Mouse (Mus musculus) embryonic facial prominence, embryonic 11.5 days (tissue): ENCODE measurements around the gene Epb42. TPM values are rescaled to one million over a fixed set of nuclear protein-coding genes. Genes with fewer than 3 reads are reported as not detected.
"Not testable (repeated sequence)": the region's sequence is repeated elsewhere in the genome, so short reads cannot be mapped to it uniquely, and the experiment has no call there.

Experiments used
- ATAC-seq: fragments of 200-750 bp; cut with Nextera tagmentation; replicated peaks from 2 replicates; pipeline ENCODE4 v1.8.0; 2017; ENCODE audit warnings: low read depth; ENCODE audit not compliant: insufficient number of reproducible peaks, low FRiP score, low TSS enrichment
- DNase-seq: peaks from one replicate; pipeline ENCODE4 v3.0.0-alpha.2; 2015; ENCODE audit warnings: low spot score
- H3K27ac ChIP-seq: fragments of 300-500 bp; sonication (generic); replicated peaks from 2 replicates; pipeline ENCODE4 v1.5.1; 2014; ENCODE audit warnings: mild to moderate bottlenecking, low read depth, low read length, control low read depth
- H3K27me3 ChIP-seq: fragments of 300-500 bp; sonication (generic); 2 replicates; pipeline ENCODE4 v1.6.1; 2014; ENCODE audit warnings: mild to moderate bottlenecking, low read length, moderate library complexity, mixed read lengths; ENCODE audit not compliant: control insufficient read depth, insufficient read depth
- H3K36me3 ChIP-seq: fragments of 300-500 bp; sonication (generic); replicated peaks from 2 replicates; pipeline ENCODE4 v1.6.1; 2014; ENCODE audit warnings: low read depth, mild to moderate bottlenecking, low read length, moderate library complexity, mixed read lengths; ENCODE audit not compliant: control insufficient read depth, insufficient read depth
- H3K4me1 ChIP-seq: fragments of 300-500 bp; sonication (generic); 2 replicates; pipeline ENCODE4 v1.6.1; 2014; ENCODE audit warnings: low read length, mixed read lengths; ENCODE audit not compliant: control insufficient read depth, insufficient read depth
- H3K4me2 ChIP-seq: fragments of 300-500 bp; sonication (generic); 2 replicates; pipeline ENCODE4 v1.6.1; 2014; ENCODE audit warnings: low read depth, mild to moderate bottlenecking, control low read depth, low read length, moderate library complexity
- H3K4me3 ChIP-seq: fragments of 300-500 bp; sonication (generic); 2 replicates; pipeline ENCODE4 v1.5.1; 2014; ENCODE audit warnings: low read depth, low read length, control low read depth
- H3K9ac ChIP-seq: fragments of 300-500 bp; sonication (generic); replicated peaks from 2 replicates; pipeline ENCODE4 v1.6.1; 2014; ENCODE audit warnings: mild to moderate bottlenecking, control low read depth, low read length
- H3K9me3 ChIP-seq: fragments of 300-500 bp; sonication (generic); replicated peaks from 2 replicates; pipeline ENCODE4 v1.6.1; 2016; ENCODE audit warnings: mild to moderate bottlenecking, low read length, inconsistent platforms, mixed read lengths; ENCODE audit not compliant: control insufficient read depth
- WGBS: fragments of 180-500 bp; shearing (Covaris S2); extraction: QIAGEN DNeasy Blood & Tissue Kit; methylation state at CpG from one replicate; pipeline ENCODE4 v1.1.7; 2014; 5-methylcytosine and 5-hydroxymethylcytosine counted together
- polyA plus RNA-seq: library from polyadenylated mRNA; unstranded; fragments of >200 nt; fragmentation: Nextera tagmentation; extraction: Ambion mirVana; gene quantifications from 2 replicates; pipeline ENCODE4 v1.2.1, GENCODE M21; 2014

Epb42 gene
- polyA plus RNA-seq, 1 experiment from 2014 or later: 6.5 TPM

GRCm38 (mm10) chr2:121057997-121058396, 21.1 kb upstream of the Epb42 start:
- DNase-seq: no peak
- no peak overlapping the region for H3K4me3 ChIP-seq
- H3K27me3 ChIP-seq: no peaks in the 10 kb centered on the region
- no peaks in the 10 kb centered on the region for H3K4me1 ChIP-seq
- H3K9ac ChIP-seq: no peak overlapping the region
- no peaks in the 10 kb centered on the region for H3K36me3 ChIP-seq
- 70% methylated on average over 6 of the region's 6 CpGs for WGBS
- no peak for ATAC-seq
- H3K27ac ChIP-seq: no peak overlapping the region
- no peaks in the 10 kb centered on the region for H3K9me3 ChIP-seq
- H3K4me2 ChIP-seq: no peak overlapping the region

GRCm38 (mm10) chr2:121055915-121056314, 19.0 kb upstream of the Epb42 start:
- Histone ChIP-seq H3K27me3 (no peaks in the 10 kb centered on the region), H3K4me2 (no peak overlapping the region), H3K9ac (no peak overlapping the region), H3K4me1 (no peaks in the 10 kb centered on the region), H3K9me3 (no peaks in the 10 kb centered on the region), H3K36me3 (no peaks in the 10 kb centered on the region), H3K4me3 (no peak overlapping the region), H3K27ac (no peak overlapping the region)
- 84% methylated on average over 6 of the region's 6 CpGs for WGBS
- ATAC-seq: no peak
- DNase-seq: no peak

DNA sequence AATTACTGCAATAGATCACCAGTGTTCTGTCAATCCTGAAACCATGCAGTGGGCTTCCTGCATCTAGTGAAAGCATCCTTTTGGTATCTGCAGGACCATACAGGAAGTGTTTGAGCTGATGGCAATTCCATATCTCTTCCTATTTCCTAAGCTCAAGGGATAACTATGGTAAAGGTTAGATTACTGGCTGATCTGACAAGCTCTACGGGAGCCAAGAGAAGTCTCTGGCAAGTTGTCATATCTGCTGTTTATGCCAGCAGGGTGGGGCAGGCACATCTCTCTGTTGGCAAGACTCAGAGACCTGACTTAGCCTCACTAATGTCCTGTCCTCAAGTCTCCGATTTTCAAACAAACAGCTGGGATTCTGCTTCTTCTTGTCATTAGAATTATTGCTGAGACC, 17.2 kb upstream of the Epb42 start:
- DNase-seq: no peak
- Histone ChIP-seq H3K4me2 (no peak overlapping the region), H3K27ac (no peak overlapping the region), H3K9ac (no peak overlapping the region), H3K36me3 (no peaks in the 10 kb centered on the region), H3K4me3 (no peak overlapping the region), H3K27me3 (no peaks in the 10 kb centered on the region), H3K4me1 (no peaks in the 10 kb centered on the region), H3K9me3 (no peaks in the 10 kb centered on the region)
- 81% methylated on average over 2 of the region's 2 CpGs for whole genome bisulfite sequencing
- ATAC-seq: no peak

GRCm38 (mm10) chr2:121052176-121052575, 15.3 kb upstream of the Epb42 start:
- WGBS: 86% methylated on average over 5 of the region's 5 CpGs
- Histone ChIP-seq H3K27me3 (no peaks in the 10 kb centered on the region), H3K4me2 (no peak overlapping the region), H3K27ac (no peak overlapping the region), H3K36me3 (no peaks in the 10 kb centered on the region), H3K9me3 (no peaks in the 10 kb centered on the region), H3K4me1 (no peaks in the 10 kb centered on the region), H3K4me3 (no peak overlapping the region), H3K9ac (no peak overlapping the region)
- ATAC-seq (no peak), DNase-seq (no peak)

GRCm38 (mm10) chr2:121045653-121046052, 8.8 kb upstream of the Epb42 start:
- DNase-seq (no peak), ATAC-seq (no peak)
- H3K36me3 ChIP-seq: no peaks in the 10 kb centered on the region
- H3K9ac ChIP-seq: no peak overlapping the region
- no peak overlapping the region for H3K4me3 ChIP-seq
- WGBS: 70% methylated on average over 4 of the region's 4 CpGs
- no peak overlapping the region for H3K27ac ChIP-seq
- H3K27me3 ChIP-seq: no peaks in the 10 kb centered on the region
- H3K4me2 ChIP-seq: no peak overlapping the region
- H3K9me3 ChIP-seq: no peaks in the 10 kb centered on the region
- no peaks in the 10 kb centered on the region for H3K4me1 ChIP-seq

DNA sequence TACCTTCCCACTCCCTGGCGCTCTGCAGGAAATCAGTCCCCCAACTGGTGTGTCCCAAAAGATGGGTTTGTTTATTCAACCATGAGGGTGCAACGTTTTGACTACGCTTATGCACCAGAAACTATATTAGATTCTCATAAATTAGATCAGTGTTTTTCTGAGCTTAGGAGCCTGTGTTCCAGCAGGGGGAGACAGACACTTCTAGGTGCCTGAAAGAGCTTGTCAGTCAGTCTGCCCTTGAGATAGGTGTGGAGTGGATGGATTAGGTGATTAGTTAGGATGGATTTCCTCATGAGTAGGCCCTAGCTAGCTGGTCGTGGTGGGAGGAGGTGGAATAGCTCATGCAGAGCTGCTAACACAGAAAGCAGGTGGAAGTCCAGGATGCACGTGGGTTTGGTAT, 4.2 kb upstream of the Epb42 start:
- DNase-seq: peak; percentile 38

GRCm38 (mm10) chr2:121039382-121039781, 2.5 kb upstream of the Epb42 start:
- Histone ChIP-seq H3K4me1 (no peaks in the 10 kb centered on the region), H3K9me3 (no peaks in the 10 kb centered on the region), H3K9ac (no peak overlapping the region), H3K27ac (no peak overlapping the region), H3K27me3 (no peaks in the 10 kb centered on the region), H3K36me3 (no peaks in the 10 kb centered on the region), H3K4me3 (no peak overlapping the region), H3K4me2 (no peak overlapping the region)
- ATAC-seq (no peak), DNase-seq (no peak)
- 89% methylated on average over 1 of the region's 1 CpGs for WGBS

More for the DNA sequence above, 4.2 kb upstream of the Epb42 start:
- Histone ChIP-seq H3K27ac (no peak overlapping the region), H3K4me2 (no peak overlapping the region), H3K36me3 (no peaks in the 10 kb centered on the region), H3K9ac (no peak overlapping the region), H3K4me3 (no peak overlapping the region), H3K4me1 (no peaks in the 10 kb centered on the region), H3K27me3 (no peaks in the 10 kb centered on the region), H3K9me3 (no peaks in the 10 kb centered on the region)
- 54% methylated on average over 5 of the region's 5 CpGs for WGBS
- no peak for ATAC-seq

- not testable (repeated sequence) for H3K27me3 ChIP-seq, ATAC-seq, H3K4me1 ChIP-seq, H3K27ac ChIP-seq, H3K4me3 ChIP-seq, DNase-seq, H3K4me2 ChIP-seq, H3K9ac ChIP-seq, H3K9me3 ChIP-seq, H3K36me3 ChIP-seq
- WGBS: 88% methylated on average over 1 of the region's 1 CpGs
These were observed 2.0 kb upstream of the Epb42 start for GRCm38 (mm10) chr2:121038851-121039250.
